Mouse (Mus musculus) embryonic facial prominence, embryonic 14.5 days (tissue): ENCODE results near the gene Slc35f2. TPM values are rescaled to one million over a fixed set of nuclear protein-coding genes. Genes with fewer than 3 reads are reported as not detected.

Source experiments
- ATAC-seq: fragments of 200-750 bp; cut with Nextera tagmentation; 2 replicates; pipeline ENCODE4 v1.8.0; 2017; ENCODE audit warnings: low read depth, moderate number of reproducible peaks, moderate TSS enrichment
- DNase-seq: peaks from one replicate; pipeline ENCODE4 v3.0.0-alpha.2; 2015; ENCODE audit warnings: low spot score
- H3K27ac ChIP-seq: fragments of 300-500 bp; sonication (generic); replicated peaks from 2 replicates; pipeline ENCODE4 v1.5.1; 2014; ENCODE audit warnings: low read depth, mild to moderate bottlenecking, low read length, moderate library complexity
- H3K27me3 ChIP-seq: fragments of 300-500 bp; sonication (generic); replicated peaks from 2 replicates; pipeline ENCODE4 v1.6.1; 2014; ENCODE audit warnings: low read length; ENCODE audit not compliant: control insufficient read depth, insufficient read depth
- H3K36me3 ChIP-seq: fragments of 300-500 bp; sonication (generic); 2 replicates; pipeline ENCODE4 v1.6.1; 2014; ENCODE audit warnings: low read length, mixed read lengths; ENCODE audit not compliant: control insufficient read depth, insufficient read depth
- H3K4me1 ChIP-seq: fragments of 300-500 bp; sonication (generic); 2 replicates; pipeline ENCODE4 v1.6.1; 2014; ENCODE audit warnings: antibody characterized with exemption, low read length; ENCODE audit not compliant: control insufficient read depth, insufficient read depth
- H3K4me2 ChIP-seq: fragments of 300-500 bp; sonication (generic); 2 replicates; pipeline ENCODE4 v1.6.1; 2014; ENCODE audit warnings: low read depth, mild to moderate bottlenecking, low read length, moderate library complexity, mixed read lengths
- H3K4me3 ChIP-seq: fragments of 300-500 bp; sonication (generic); 2 replicates; pipeline ENCODE4 v1.5.1; 2014; ENCODE audit warnings: low read depth, mild to moderate bottlenecking, low read length
- H3K9ac ChIP-seq: fragments of 300-500 bp; sonication (generic); 2 replicates; pipeline ENCODE4 v1.6.1; 2014; ENCODE audit warnings: low read depth, mild to moderate bottlenecking, low read length, moderate library complexity, mixed read lengths
- H3K9me3 ChIP-seq: fragments of 300-500 bp; sonication (generic); 2 replicates; pipeline ENCODE4 v1.6.1; 2016; ENCODE audit warnings: low read length; ENCODE audit not compliant: control insufficient read depth
- WGBS: fragments of 180-500 bp; shearing (Covaris S2); extraction: QIAGEN DNeasy Blood & Tissue Kit; methylation state at CpG from one replicate; pipeline ENCODE4 v1.1.7; 2014; 5-methylcytosine and 5-hydroxymethylcytosine counted together
- polyA plus RNA-seq: library from polyadenylated mRNA; unstranded; fragments of >200 nt; fragmentation: Nextera tagmentation; extraction: Ambion mirVana; gene quantifications from 2 replicates; pipeline ENCODE4 v1.2.1, GENCODE M21; 2014

Gene Slc35f2
- polyA plus RNA-seq, 1 experiment from 2014 or later: 4.3 TPM

- WGBS: 43% methylated on average over 12 of the region's 12 CpGs
- H3K9me3 ChIP-seq: 0 out of 2 replicates have a peak, but pooled peaks cover 8% of the 10 kb centered on the region
- ATAC-seq: no peak
- H3K4me3 ChIP-seq: peak overlapping the region; percentile 64
- DNase-seq: no peak
- no peak overlapping the region for H3K27ac ChIP-seq
- H3K27me3 ChIP-seq: peaks cover 30% of the 10 kb centered on the region
- peak overlapping the region; percentile 97 for H3K4me2 ChIP-seq
- H3K36me3 ChIP-seq: no peaks in the 10 kb centered on the region
- H3K4me1 ChIP-seq: peaks cover 6% of the 10 kb centered on the region; the same call in 1 of the 2 replicates
- peak overlapping the region; percentile 71 for H3K9ac ChIP-seq
Measured at GRCm38 (mm10) chr9:53770771-53771343, 481 bp upstream of the Slc35f2 start.

- H3K9me3 ChIP-seq: 0 out of 2 replicates have a peak, but pooled peaks cover 6% of the 10 kb centered on the region
- 1% methylated on average over 17 of the region's 17 CpGs for WGBS
- peak overlapping the region; percentile 64 for H3K4me3 ChIP-seq
- H3K9ac ChIP-seq: peak overlapping the region; percentile 71
- peak overlapping the region; percentile 97 for H3K4me2 ChIP-seq
- no peaks in the 10 kb centered on the region for H3K36me3 ChIP-seq
- no peak for DNase-seq
- ATAC-seq: no peak; the same call in 1 of the 2 replicates
- H3K27ac ChIP-seq: no peak overlapping the region
- peaks cover 30% of the 10 kb centered on the region for H3K27me3 ChIP-seq
- peaks cover 6% of the 10 kb centered on the region; the same call in 1 of the 2 replicates for H3K4me1 ChIP-seq
Measured at GRCm38 (mm10) chr9:53772121-53772561, 803 bp downstream of the Slc35f2 start.

- Histone ChIP-seq H3K9ac (no peak overlapping the region), H3K9me3 (no peaks in the 10 kb centered on the region), H3K4me3 (no peak overlapping the region), H3K4me1 (peaks cover 6% of the 10 kb centered on the region; the same call in 1 of the 2 replicates), H3K36me3 (no peaks in the 10 kb centered on the region), H3K27me3 (peaks cover 28% of the 10 kb centered on the region), H3K27ac (no peak overlapping the region), H3K4me2 (no peak overlapping the region)
- DNase-seq: no peak
- ATAC-seq: no peak
- 86% methylated on average over 2 of the region's 2 CpGs for WGBS
Measured at GRCm38 (mm10) chr9:53775511-53775910, 4.2 kb downstream of the Slc35f2 start.

GRCm38 (mm10) chr9:53786561-53787407 is 15.4 kb downstream of the Slc35f2 start:
- ATAC-seq (peak; percentile 57; the same call in 1 of the 2 replicates), DNase-seq (peak; percentile 65)
- no peak overlapping the region for H3K9ac ChIP-seq
- peak overlapping the region; percentile 29; the same call in 1 of the 2 replicates for H3K27ac ChIP-seq
- H3K9me3 ChIP-seq: no peaks in the 10 kb centered on the region
- no peak overlapping the region for H3K4me3 ChIP-seq
- no peaks in the 10 kb centered on the region for H3K27me3 ChIP-seq
- 76% methylated on average over 16 of the region's 16 CpGs for WGBS
- H3K4me2 ChIP-seq: no peak overlapping the region
- H3K36me3 ChIP-seq: no peaks in the 10 kb centered on the region
- H3K4me1 ChIP-seq: no peaks in the 10 kb centered on the region

- Histone ChIP-seq H3K27me3 (no peaks in the 10 kb centered on the region), H3K9ac (no peak overlapping the region), H3K4me1 (peaks cover 4% of the 10 kb centered on the region; the same call in 1 of the 2 replicates), H3K4me2 (no peak overlapping the region), H3K36me3 (no peaks in the 10 kb centered on the region), H3K9me3 (no peaks in the 10 kb centered on the region), H3K4me3 (no peak overlapping the region), H3K27ac (no peak overlapping the region)
- no peak for DNase-seq
- no peak for ATAC-seq
- 61% methylated on average over 1 of the region's 1 CpGs for WGBS
Measured at GRCm38 (mm10) chr9:53793830-53794330, 22.5 kb downstream of the Slc35f2 start.

GRCm38 (mm10) chr9:53794490-53794889 is 23.2 kb downstream of the Slc35f2 start:
- Histone ChIP-seq H3K27ac (0 out of 2 replicates have a peak overlapping the region, but pooled peaks have one; percentile 34), H3K4me3 (no peak overlapping the region), H3K4me1 (peaks cover 4% of the 10 kb centered on the region; the same call in 1 of the 2 replicates), H3K36me3 (no peaks in the 10 kb centered on the region), H3K9ac (no peak overlapping the region), H3K4me2 (no peak overlapping the region), H3K27me3 (no peaks in the 10 kb centered on the region), H3K9me3 (no peaks in the 10 kb centered on the region)
- 39% methylated on average over 9 of the region's 9 CpGs for WGBS
- DNase-seq (peak; percentile 22), ATAC-seq (no peak)

- H3K4me3 ChIP-seq: no peak overlapping the region
- H3K9ac ChIP-seq: no peak overlapping the region
- 0 out of 2 replicates have a peak overlapping the region, but pooled peaks have one; percentile 8 for H3K27ac ChIP-seq
- no peak overlapping the region for H3K4me2 ChIP-seq
- ATAC-seq (no peak), DNase-seq (peak; percentile 20)
- no peaks in the 10 kb centered on the region for H3K27me3 ChIP-seq
- H3K4me1 ChIP-seq: peaks cover 4% of the 10 kb centered on the region; the same call in 1 of the 2 replicates
- no peaks in the 10 kb centered on the region for H3K36me3 ChIP-seq
- H3K9me3 ChIP-seq: no peaks in the 10 kb centered on the region
Measured at GRCm38 (mm10) chr9:53795351-53795750, 24.0 kb downstream of the Slc35f2 start.

- ATAC-seq: no peak
- DNase-seq: no peak
- H3K27me3 ChIP-seq: no peaks in the 10 kb centered on the region
- WGBS: 76% methylated on average over 3 of the region's 3 CpGs
- H3K4me3 ChIP-seq: no peak overlapping the region
- no peak overlapping the region for H3K27ac ChIP-seq
- H3K9ac ChIP-seq: no peak overlapping the region
- H3K4me1 ChIP-seq: peaks cover 4% of the 10 kb centered on the region; the same call in 1 of the 2 replicates
- no peak overlapping the region for H3K4me2 ChIP-seq
- no peaks in the 10 kb centered on the region for H3K36me3 ChIP-seq
- no peaks in the 10 kb centered on the region for H3K9me3 ChIP-seq
Measured at GRCm38 (mm10) chr9:53796386-53796785, 25.0 kb downstream of the Slc35f2 start.
